Mouse (Mus musculus) ES-Bruce4 (cell line): ENCODE data around the gene Ddit4l. TPM values are rescaled to one million over a fixed set of nuclear protein-coding genes. Genes with fewer than 3 reads are reported as not detected.

Experiments used
- H3K27ac ChIP-seq: 2 replicates; pipeline ENCODE4 v1.5.1; 2012; ENCODE audit warnings: low read length, inconsistent platforms; ENCODE audit not compliant: insufficient read depth
- H3K27me3 ChIP-seq: 2 replicates; pipeline ENCODE4 v1.6.1; 2012; ENCODE audit warnings: mild to moderate bottlenecking, low read length, inconsistent platforms; ENCODE audit not compliant: control insufficient read depth, poor library complexity, insufficient read depth, severe bottlenecking
- H3K36me3 ChIP-seq: 2 replicates; pipeline ENCODE4 v1.6.1; 2012; ENCODE audit warnings: inconsistent platforms, mild to moderate bottlenecking, low read length, moderate library complexity; ENCODE audit not compliant: control insufficient read depth, poor library complexity, insufficient read depth, severe bottlenecking
- H3K4me1 ChIP-seq: one replicate; pipeline ENCODE4 v1.8.1; 2011; ENCODE audit warnings: low read length; ENCODE audit not compliant: control insufficient read depth, insufficient read depth
- H3K4me3 ChIP-seq: 2 replicates; pipeline ENCODE4 v1.5.1; 2011; ENCODE audit warnings: low read depth, mild to moderate bottlenecking, low read length
- H3K9ac ChIP-seq: 2 replicates; pipeline ENCODE4 v1.6.1; 2012; ENCODE audit warnings: low read depth, mild to moderate bottlenecking, inconsistent platforms; ENCODE audit not compliant: poor library complexity, severe bottlenecking
- H3K9me3 ChIP-seq: replicated peaks from 2 replicates; pipeline ENCODE4 v1.6.1; 2012; ENCODE audit warnings: mild to moderate bottlenecking, low read length, inconsistent platforms; ENCODE audit not compliant: control insufficient read depth, poor library complexity, insufficient read depth, severe bottlenecking
- CTCF ChIP-seq: IDR thresholded peaks from one replicate; pipeline ENCODE4 v1.8.1; 2011; ENCODE audit warnings: low read depth, low read length
- EP300 ChIP-seq: IDR thresholded peaks from 2 replicates; pipeline ENCODE4 v1.6.1; 2011; ENCODE audit warnings: low read depth, low read length; ENCODE audit not compliant: insufficient read depth
- POLR2A ChIP-seq: IDR thresholded peaks from one replicate; pipeline ENCODE4 v1.8.1; 2011; ENCODE audit warnings: low read length; ENCODE audit not compliant: insufficient read depth
- polyA plus RNA-seq: library from polyadenylated mRNA; stranded (reverse); fragments of >200 nt; gene quantifications from 2 replicates; pipeline ENCODE4 v1.2.4, GENCODE M21; 2011; ENCODE audit warnings: low read depth; ENCODE audit not compliant: missing spikeins, insufficient read depth, insufficient read length

The Ddit4l gene
- polyA plus RNA-seq, 1 experiment: 13.9 TPM

DNA sequence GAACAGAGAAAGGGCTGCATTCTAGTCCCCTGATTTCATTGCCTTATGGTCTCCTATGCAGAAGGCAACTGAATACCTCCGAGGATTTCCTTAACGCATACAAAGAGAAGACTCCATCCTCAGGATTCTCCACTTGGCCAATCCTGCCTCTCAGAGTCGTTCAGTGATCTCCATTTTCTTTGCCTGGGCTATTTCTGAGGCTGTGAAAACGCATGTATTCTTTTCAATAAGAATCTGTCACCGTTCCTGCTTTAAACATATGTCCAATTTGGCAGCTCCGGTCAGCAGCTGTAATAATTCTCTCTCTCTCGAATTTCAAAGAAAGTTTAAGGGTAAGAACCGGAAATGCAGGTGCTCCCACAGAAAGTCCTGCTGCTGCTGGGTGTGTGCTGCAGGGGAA lies 20.7 kb downstream of the Ddit4l start:
- Histone ChIP-seq H3K27ac (no peak overlapping the region), H3K27me3 (no peaks in the 10 kb centered on the region), H3K9me3 (no peaks in the 10 kb centered on the region; the same call in 1 of the 2 replicates), H3K9ac (no peak overlapping the region), H3K4me3 (no peak overlapping the region), H3K4me1 (no peaks in the 10 kb centered on the region), H3K36me3 (no peaks in the 10 kb centered on the region)
- no peak for TF ChIP-seq EP300
- TF ChIP-seq CTCF: no peak
- no peak for TF ChIP-seq POLR2A

DNA sequence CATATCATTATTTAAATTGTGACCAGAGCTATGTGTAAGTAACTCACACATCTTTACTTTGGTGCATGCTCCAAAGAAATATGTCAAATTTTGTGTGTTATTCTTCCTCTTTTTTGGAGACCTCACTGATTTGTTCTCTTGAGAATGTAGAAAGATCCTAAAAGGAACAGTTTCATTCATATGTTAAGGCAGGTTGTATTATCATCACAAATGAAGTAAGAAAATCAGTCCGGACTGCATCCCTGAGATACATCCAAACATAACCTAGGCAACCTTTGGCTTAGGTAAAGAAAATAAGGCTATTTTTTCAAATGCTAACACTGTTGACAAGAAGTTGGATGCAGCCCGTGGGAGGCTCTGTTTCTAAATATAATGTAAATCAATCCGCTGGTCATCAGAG lies 21.2 kb downstream of the Ddit4l start:
- H3K9ac ChIP-seq: no peak overlapping the region
- H3K27ac ChIP-seq: no peak overlapping the region
- TF ChIP-seq CTCF (no peak), EP300 (no peak), POLR2A (no peak)
- no peaks in the 10 kb centered on the region for H3K4me1 ChIP-seq
- H3K36me3 ChIP-seq: no peaks in the 10 kb centered on the region
- no peaks in the 10 kb centered on the region for H3K27me3 ChIP-seq
- H3K9me3 ChIP-seq: no peaks in the 10 kb centered on the region; the same call in 1 of the 2 replicates
- H3K4me3 ChIP-seq: no peak overlapping the region

DNA sequence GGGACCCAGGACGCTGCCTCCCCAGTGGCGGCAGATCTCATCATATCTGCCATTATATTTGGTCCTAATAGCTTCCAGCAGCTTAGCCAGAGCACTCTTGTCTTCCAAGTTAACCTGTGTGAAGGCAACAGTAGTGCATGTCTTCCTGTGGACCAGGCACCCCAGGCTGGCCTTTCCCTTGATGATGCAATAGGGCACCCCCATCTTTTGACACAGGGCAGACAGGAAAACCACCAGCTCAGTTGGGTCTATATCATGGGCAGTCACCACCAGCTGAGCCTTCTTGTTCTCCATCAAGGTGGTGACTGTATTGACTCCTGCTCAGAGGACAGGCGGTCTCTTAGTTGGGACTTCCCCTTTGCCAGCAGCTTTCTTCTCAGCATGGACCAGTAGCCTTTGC lies 22.7 kb downstream of the Ddit4l start:
- no peak for TF ChIP-seq CTCF
- TF ChIP-seq EP300: no peak
- no peak for TF ChIP-seq POLR2A
- H3K4me1 ChIP-seq: no peaks in the 10 kb centered on the region
- H3K27me3 ChIP-seq: no peaks in the 10 kb centered on the region
- no peak overlapping the region for H3K27ac ChIP-seq
- no peak overlapping the region for H3K4me3 ChIP-seq
- no peaks in the 10 kb centered on the region; the same call in 1 of the 2 replicates for H3K9me3 ChIP-seq
- no peaks in the 10 kb centered on the region for H3K36me3 ChIP-seq
- no peak overlapping the region for H3K9ac ChIP-seq

DNA sequence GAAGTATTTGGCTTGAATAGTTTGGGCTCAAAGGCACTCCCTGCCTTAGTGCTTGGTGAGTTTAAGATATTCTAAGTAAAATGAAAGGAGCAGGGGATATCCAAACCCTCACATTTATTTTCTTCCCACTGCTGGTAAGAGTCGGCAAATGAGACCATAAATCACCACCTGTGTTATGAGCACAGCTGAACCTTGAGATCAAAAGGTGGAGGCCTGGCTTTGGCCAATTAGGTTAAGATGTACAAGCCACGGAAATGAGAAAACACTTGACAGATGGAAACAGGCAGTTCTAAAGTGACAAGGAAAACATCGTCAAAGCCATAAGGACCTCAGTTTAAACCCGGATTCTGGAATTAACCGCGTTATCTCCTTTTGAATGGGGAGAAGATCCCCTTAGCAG lies 23.5 kb downstream of the Ddit4l start:
- H3K36me3 ChIP-seq: no peaks in the 10 kb centered on the region
- no peak overlapping the region for H3K4me3 ChIP-seq
- no peaks in the 10 kb centered on the region; the same call in 1 of the 2 replicates for H3K9me3 ChIP-seq
- H3K27me3 ChIP-seq: no peaks in the 10 kb centered on the region
- H3K27ac ChIP-seq: no peak overlapping the region
- H3K4me1 ChIP-seq: no peaks in the 10 kb centered on the region
- no peak for TF ChIP-seq CTCF
- TF ChIP-seq EP300: no peak
- no peak for TF ChIP-seq POLR2A
- H3K9ac ChIP-seq: no peak overlapping the region

DNA sequence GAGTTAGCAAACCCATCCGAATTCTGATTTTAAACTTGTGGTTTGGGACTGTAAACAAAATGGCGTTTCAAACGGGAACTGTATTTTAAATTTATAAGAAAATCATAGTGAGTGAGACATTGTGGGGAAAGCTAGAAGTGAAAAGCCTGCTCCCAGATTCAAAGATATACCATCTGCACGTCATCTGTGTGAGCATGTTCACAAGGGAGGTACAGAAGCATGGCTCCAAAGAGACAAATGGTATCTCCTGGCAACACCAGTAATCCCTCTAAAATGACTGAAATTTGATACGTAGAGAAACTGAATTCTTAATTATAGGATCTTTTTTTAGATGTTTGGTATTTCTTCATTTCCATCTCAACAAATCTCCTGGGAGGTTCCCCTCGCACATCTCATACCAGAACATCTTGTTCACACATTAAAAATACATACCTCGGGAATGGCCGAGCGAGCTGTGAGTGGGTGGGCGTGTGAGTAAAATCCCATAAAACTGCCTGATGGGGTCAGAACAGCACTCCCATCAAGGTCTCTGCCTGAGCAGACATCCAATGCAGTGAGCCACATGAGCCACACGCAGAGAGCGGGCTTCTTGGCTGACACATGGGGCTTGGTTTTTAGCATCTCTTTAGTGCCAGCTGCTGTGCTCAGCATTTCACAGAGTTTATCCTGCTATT lies 26.2 kb downstream of the Ddit4l start:
- no peak overlapping the region for H3K9ac ChIP-seq
- H3K27me3 ChIP-seq: no peaks in the 10 kb centered on the region
- H3K27ac ChIP-seq: no peak overlapping the region
- TF ChIP-seq CTCF (no peak), POLR2A (no peak), EP300 (no peak)
- no peaks in the 10 kb centered on the region for H3K36me3 ChIP-seq
- H3K4me1 ChIP-seq: no peaks in the 10 kb centered on the region
- no peak overlapping the region for H3K4me3 ChIP-seq
- no peaks in the 10 kb centered on the region; the same call in 1 of the 2 replicates for H3K9me3 ChIP-seq

DNA sequence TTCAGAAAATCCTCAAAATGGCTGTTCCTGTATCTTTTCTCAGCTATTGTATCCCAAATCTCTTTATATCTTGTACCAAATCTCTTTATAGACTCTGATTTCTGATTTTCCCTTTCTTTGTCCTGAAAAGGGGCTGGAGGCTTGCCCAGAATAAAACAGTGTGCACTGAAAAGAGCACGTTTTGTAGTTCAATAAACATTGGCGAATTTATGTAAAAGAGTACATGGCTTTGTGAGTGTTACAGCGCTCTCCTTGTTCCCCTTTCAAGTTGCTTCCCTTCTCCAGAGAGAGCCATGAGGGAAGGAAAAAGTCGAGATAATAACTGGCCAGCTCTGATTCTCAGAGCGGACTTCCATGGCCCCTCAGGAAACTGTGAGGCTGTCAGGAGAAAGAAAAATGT lies 27.7 kb downstream of the Ddit4l start:
- H3K27ac ChIP-seq: no peak overlapping the region
- TF ChIP-seq EP300 (no peak), POLR2A (no peak), CTCF (no peak)
- H3K4me1 ChIP-seq: no peaks in the 10 kb centered on the region
- H3K27me3 ChIP-seq: no peaks in the 10 kb centered on the region
- no peak overlapping the region for H3K4me3 ChIP-seq
- H3K9me3 ChIP-seq: no peaks in the 10 kb centered on the region; the same call in 1 of the 2 replicates
- no peaks in the 10 kb centered on the region for H3K36me3 ChIP-seq
- no peak overlapping the region for H3K9ac ChIP-seq
